Mouse (Mus musculus) lung, embryonic 14.5 days (tissue): ENCODE results near the gene AC124108.1. TPM values are rescaled to one million over a fixed set of nuclear protein-coding genes. Genes with fewer than 3 reads are reported as not detected.
A peak's percentile ranks its signal among the peaks of the same experiment; 100 is the strongest.

Experiments used
- ATAC-seq: fragments of 200-750 bp; cut with Nextera tagmentation; 2 replicates; pipeline ENCODE4 v1.8.0; 2017; ENCODE audit warnings: mild to moderate bottlenecking, moderate TSS enrichment, moderate library complexity; ENCODE audit not compliant: insufficient read depth
- DNase-seq: peaks from one replicate; pipeline ENCODE4 v3.0.0-alpha.2; 2015
- H3K27ac ChIP-seq: fragments of 300-500 bp; sonication (generic); 2 replicates; pipeline ENCODE4 v1.5.1; 2014; ENCODE audit warnings: low read depth, mild to moderate bottlenecking, moderate library complexity
- H3K27me3 ChIP-seq: fragments of 300-500 bp; sonication (generic); 2 replicates; pipeline ENCODE4 v1.6.1; 2014; ENCODE audit warnings: low read length, control low read depth; ENCODE audit not compliant: insufficient read depth
- H3K36me3 ChIP-seq: fragments of 300-500 bp; sonication (generic); 2 replicates; pipeline ENCODE4 v1.6.1; 2014; ENCODE audit warnings: control low read depth; ENCODE audit not compliant: insufficient read depth
- H3K4me1 ChIP-seq: fragments of 300-500 bp; sonication (generic); 2 replicates; pipeline ENCODE4 v1.6.1; 2014; ENCODE audit warnings: antibody characterized with exemption, control low read depth; ENCODE audit not compliant: insufficient read depth
- H3K4me2 ChIP-seq: fragments of 300-500 bp; sonication (generic); 2 replicates; pipeline ENCODE4 v1.6.1; 2014; ENCODE audit warnings: mild to moderate bottlenecking
- H3K4me3 ChIP-seq: fragments of 300-500 bp; sonication (generic); 2 replicates; pipeline ENCODE4 v1.5.1; 2014; ENCODE audit warnings: low read depth, low read length
- H3K9ac ChIP-seq: fragments of 300-500 bp; sonication (generic); 2 replicates; pipeline ENCODE4 v1.6.1; 2014
- H3K9me3 ChIP-seq: fragments of 300-500 bp; sonication (generic); 2 replicates; pipeline ENCODE4 v1.6.1; 2016; ENCODE audit warnings: low read depth, low read length, control low read depth
- CTCF ChIP-seq: IDR thresholded peaks from 2 replicates; pipeline ENCODE4 v1.5.1; 2016; ENCODE audit warnings: antibody characterized with exemption, low read depth
- WGBS: fragments of 180-500 bp; shearing (Covaris S2); extraction: QIAGEN DNeasy Blood & Tissue Kit; methylation state at CpG from one replicate; pipeline ENCODE4 v1.1.7; 2014; 5-methylcytosine and 5-hydroxymethylcytosine counted together
- polyA plus RNA-seq: library from polyadenylated mRNA; unstranded; fragments of >200 nt; fragmentation: Nextera tagmentation; extraction: Ambion mirVana; gene quantifications from 2 replicates; pipeline ENCODE4 v1.2.1, GENCODE M21; 2014

Gene AC124108.1
- polyA plus RNA-seq, 1 experiment from 2014 or later: 1.0 TPM

DNA sequence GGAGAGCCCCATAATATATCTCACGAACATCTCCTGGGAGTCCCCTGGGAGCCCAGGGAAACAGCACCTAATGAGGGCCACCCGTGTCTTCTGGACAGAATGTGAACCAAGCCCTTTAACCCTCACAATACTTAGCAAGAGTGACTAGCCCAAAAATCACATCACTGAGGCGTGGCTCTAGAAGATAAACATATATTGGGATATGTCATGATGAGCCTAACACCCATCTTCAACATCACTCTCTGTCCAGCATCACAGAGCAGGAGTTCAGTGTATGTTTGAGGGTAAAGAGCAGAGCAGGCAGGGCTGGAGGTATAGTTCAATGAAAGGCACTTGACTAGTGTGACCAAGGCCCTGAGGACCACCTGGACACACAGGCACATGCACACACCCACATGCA, 38.4 kb downstream of the AC124108.1 start, which contains the start of gene Gm10188:
Gm10188 (minus strand) TSS at position 101 of the 400 bp plus-strand sequence.
- whole genome bisulfite sequencing: 75% methylated on average over 3 of the region's 3 CpGs
- no peak within 1 kb of the TSS for H3K4me2 ChIP-seq

DNA sequence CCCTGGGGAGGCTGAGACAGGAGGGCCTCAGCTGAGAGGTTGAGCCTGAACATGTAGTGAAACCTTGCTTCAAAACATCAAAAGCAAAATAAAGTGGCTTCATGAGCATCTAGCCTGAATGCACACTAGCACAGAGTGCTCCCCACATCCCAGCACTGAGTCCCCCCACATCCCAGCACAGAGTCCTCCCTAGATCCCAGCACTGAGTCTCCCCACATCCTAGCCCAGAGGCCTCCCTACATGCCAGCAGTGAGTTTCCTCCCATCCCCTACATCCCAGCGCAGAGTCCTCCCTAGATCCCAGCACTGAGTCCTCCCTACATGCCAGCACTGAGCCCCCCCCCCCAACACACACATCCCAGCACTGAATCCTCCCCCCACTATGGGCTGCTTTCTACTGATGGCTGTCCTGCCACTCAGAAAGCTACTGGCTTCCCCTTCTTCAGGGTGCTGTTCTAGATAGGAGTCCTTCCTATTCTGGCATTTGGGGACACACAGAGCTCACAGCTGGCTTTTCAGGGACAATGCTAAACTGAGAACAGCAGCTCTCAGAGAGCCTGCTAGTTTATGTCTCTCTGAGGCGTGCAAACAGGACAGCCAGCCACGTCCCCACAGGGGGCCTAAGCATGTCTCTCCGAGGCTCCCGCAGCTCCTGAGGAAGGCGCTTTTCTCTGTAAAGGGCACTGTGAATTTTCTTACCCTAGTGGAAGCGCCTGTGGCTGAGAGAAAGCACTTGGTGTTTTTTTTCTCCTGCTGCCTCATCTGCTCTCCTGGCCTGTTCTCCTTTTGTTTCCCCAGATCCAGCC, 40.4 kb downstream of the AC124108.1 start:
- 0 out of 2 replicates have a peak, but pooled peaks cover 6% of the 10 kb centered on the region for H3K27me3 ChIP-seq
- WGBS: 45% methylated on average over 7 of the region's 7 CpGs
- no peak for TF ChIP-seq CTCF
- H3K9me3 ChIP-seq: no peaks in the 10 kb centered on the region
- no peak for ATAC-seq
- no peak for DNase-seq
- H3K9ac ChIP-seq: no peak overlapping the region
- no peak overlapping the region for H3K27ac ChIP-seq
- no peaks in the 10 kb centered on the region for H3K36me3 ChIP-seq
- no peak overlapping the region for H3K4me2 ChIP-seq
- no peak overlapping the region for H3K4me3 ChIP-seq
- no peaks in the 10 kb centered on the region for H3K4me1 ChIP-seq

More for the DNA sequence above, 38.4 kb downstream of the AC124108.1 start, which contains the start of gene Gm10188:
- Histone ChIP-seq H3K27me3 (no peaks in the 10 kb centered on the region), H3K9ac (no peak within 1 kb of the TSS), H3K27ac (no peak within 1 kb of the TSS), H3K36me3 (no peaks in the 10 kb centered on the region), H3K4me3 (no peak within 1 kb of the TSS), H3K4me1 (no peaks in the 10 kb centered on the region), H3K9me3 (no peaks in the 10 kb centered on the region)
- TF ChIP-seq CTCF: no peak
- DNase-seq (no peak), ATAC-seq (no peak)

DNA sequence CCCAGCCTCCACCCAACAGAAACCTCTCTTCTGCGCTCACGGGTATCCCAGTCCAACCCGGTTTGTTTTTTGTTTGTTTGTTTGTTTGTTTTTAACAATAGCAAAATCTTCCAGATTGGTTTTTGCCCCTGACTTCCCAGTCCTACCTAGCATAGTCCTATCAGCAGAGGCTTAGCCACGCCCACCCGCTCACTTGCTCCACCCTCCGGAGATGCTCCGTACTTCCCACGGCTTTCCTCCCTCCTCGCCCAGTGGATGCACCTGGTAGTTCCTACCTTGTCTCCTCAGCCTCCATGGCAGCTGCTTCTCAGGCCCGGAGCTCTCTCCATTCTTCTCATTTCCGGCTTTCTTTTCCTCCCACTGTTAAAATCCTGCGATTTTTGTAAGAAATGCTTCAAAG, 42.3 kb downstream of the AC124108.1 start:
- Histone ChIP-seq H3K9ac (no peak overlapping the region), H3K27ac (no peak overlapping the region), H3K9me3 (no peaks in the 10 kb centered on the region), H3K4me1 (no peaks in the 10 kb centered on the region), H3K4me3 (no peak overlapping the region), H3K36me3 (no peaks in the 10 kb centered on the region), H3K27me3 (0 out of 2 replicates have a peak, but pooled peaks cover 6% of the 10 kb centered on the region), H3K4me2 (no peak overlapping the region)
- peak; percentile 66 for DNase-seq
- WGBS: 17% methylated on average over 12 of the region's 12 CpGs
- no peak for ATAC-seq
- peak; percentile 48 for TF ChIP-seq CTCF

DNA sequence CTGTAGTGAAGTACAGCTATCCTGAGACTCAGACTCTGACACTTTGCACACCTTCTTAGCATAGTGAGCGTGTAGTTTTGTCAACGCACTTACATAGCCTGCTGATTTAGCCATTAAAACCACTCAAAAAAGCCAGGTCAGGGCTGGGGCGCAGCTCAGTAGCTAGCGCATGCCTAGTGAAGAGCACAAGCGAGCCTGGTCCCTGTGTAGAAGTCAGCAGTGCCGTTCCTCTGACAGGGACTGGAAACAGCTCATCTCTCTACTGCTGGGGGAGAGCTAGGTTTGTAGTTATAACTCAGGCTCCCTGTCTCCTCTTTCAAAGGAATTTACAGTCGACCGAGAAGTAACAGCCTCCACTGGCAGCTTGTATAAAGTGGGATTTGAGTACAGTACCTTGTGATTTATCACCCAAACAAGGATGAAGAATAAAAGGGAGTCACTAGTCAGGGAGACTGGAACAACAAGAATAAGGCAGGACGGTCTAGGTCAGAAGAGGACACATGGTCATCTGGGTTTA, 43.6 kb downstream of the AC124108.1 start:
- no peak for TF ChIP-seq CTCF
- Histone ChIP-seq H3K9me3 (no peaks in the 10 kb centered on the region), H3K36me3 (no peaks in the 10 kb centered on the region), H3K27me3 (0 out of 2 replicates have a peak, but pooled peaks cover 6% of the 10 kb centered on the region), H3K27ac (no peak overlapping the region), H3K4me3 (no peak overlapping the region), H3K9ac (no peak overlapping the region), H3K4me1 (no peaks in the 10 kb centered on the region), H3K4me2 (no peak overlapping the region)
- 33% methylated on average over 9 of the region's 9 CpGs for WGBS
- ATAC-seq: no peak
- DNase-seq: no peak

DNA sequence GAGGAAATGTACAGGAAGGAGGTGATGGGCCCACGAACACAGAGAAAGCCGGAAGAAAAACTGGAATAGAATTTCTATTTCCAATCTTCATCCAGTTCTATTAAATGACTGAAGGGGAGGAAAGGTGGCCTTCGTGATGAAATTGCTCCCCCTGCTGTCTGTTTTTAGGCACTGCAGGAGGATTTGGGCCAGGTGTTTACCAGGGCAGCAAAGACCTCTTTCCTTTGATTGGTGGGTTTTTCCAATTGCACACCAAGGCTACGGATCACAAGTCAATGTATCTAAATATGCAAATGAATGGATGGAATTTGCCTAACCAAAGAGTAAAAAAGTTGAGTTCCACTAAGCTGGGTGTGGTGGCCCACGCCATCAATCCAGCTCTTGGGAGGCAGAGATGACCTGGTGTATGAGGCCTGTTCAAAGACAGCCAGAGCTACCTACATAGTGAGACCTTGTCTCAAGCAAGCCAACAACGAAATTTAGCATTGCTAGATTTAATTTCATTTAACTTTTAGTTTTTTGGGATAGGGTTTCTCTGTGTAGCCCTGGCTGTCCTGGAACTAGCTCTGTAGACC, 46.4 kb downstream of the AC124108.1 start:
- DNase-seq (peak; percentile 82), ATAC-seq (no peak)
- no peaks in the 10 kb centered on the region for H3K9me3 ChIP-seq
- no peak overlapping the region for H3K9ac ChIP-seq
- no peak overlapping the region for H3K4me2 ChIP-seq
- 0 out of 2 replicates have a peak, but pooled peaks cover 6% of the 10 kb centered on the region for H3K27me3 ChIP-seq
- no peaks in the 10 kb centered on the region for H3K36me3 ChIP-seq
- H3K27ac ChIP-seq: no peak overlapping the region
- peak; percentile 93 for TF ChIP-seq CTCF
- WGBS: 19% methylated on average over 6 of the region's 6 CpGs
- H3K4me1 ChIP-seq: no peaks in the 10 kb centered on the region
- H3K4me3 ChIP-seq: no peak overlapping the region

DNA sequence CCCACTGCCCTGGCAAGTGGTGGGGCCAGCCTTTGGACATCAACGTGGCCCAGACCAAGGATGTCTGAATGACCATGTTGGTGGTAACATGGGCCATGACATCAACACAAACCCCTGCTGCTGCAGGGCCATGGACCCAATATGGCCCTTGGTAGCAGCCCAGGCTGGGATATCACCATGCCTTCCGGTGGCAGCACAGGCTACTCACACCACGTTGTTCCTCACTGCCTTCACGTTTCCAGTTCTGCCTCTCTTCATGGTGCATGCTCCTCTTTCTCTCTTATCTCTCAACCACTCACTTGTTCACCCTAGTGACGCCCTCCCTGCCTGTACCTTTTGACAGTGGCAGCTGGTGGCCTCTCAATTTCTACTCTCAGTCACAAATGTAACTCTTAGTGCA, 53.8 kb downstream of the AC124108.1 start:
- Histone ChIP-seq H3K27ac (no peak overlapping the region), H3K36me3 (no peaks in the 10 kb centered on the region), H3K9ac (no peak overlapping the region), H3K4me1 (no peaks in the 10 kb centered on the region), H3K9me3 (no peaks in the 10 kb centered on the region), H3K4me2 (no peak overlapping the region), H3K27me3 (no peaks in the 10 kb centered on the region), H3K4me3 (no peak overlapping the region)
- no peak for ATAC-seq
- no peak for DNase-seq
- TF ChIP-seq CTCF: no peak
- WGBS: 61% methylated on average over 5 of the region's 5 CpGs

DNA sequence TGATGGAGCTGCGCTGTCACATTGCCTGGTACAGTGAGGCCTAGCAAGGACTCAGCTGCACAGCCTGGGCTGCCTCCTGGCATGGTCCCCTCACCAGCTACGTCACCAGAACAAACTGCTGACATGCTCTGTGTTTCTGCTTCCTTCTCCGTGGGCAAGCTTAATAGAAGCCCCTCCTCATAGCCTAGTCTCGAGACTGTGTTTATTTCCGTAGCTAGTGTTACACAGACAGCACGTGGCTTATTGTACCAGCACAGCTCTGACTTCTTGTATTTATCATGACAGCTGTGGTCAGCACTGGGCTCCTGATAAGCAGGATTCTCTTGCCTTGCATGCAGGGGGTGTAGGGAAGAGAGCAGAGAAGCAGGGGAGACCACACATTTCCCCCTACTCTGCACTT, 54.9 kb downstream of the AC124108.1 start:
- Histone ChIP-seq H3K4me1 (no peaks in the 10 kb centered on the region), H3K36me3 (no peaks in the 10 kb centered on the region), H3K27me3 (no peaks in the 10 kb centered on the region), H3K9ac (no peak overlapping the region), H3K9me3 (no peaks in the 10 kb centered on the region), H3K27ac (no peak overlapping the region), H3K4me2 (no peak overlapping the region), H3K4me3 (no peak overlapping the region)
- no peak for TF ChIP-seq CTCF
- DNase-seq (no peak), ATAC-seq (peak; percentile 8; the same call in 1 of the 2 replicates)
- WGBS: 33% methylated on average over 6 of the region's 6 CpGs
